Mouse (Mus musculus) C2C12 (cell line): ENCODE data around the gene Uhrf2.

Experiments used
- CTCF ChIP-seq: IDR thresholded peaks from one replicate; pipeline ENCODE4 v1.5.1; 2011; ENCODE audit not compliant: control insufficient read depth, insufficient read depth, insufficient read length
- FOSL1 ChIP-seq: IDR thresholded peaks from one replicate; pipeline ENCODE4 v1.8.0; 2011; ENCODE audit warnings: mild to moderate bottlenecking, low read length; ENCODE audit not compliant: poor library complexity, insufficient read depth, severe bottlenecking
- MAX ChIP-seq: IDR thresholded peaks from one replicate; pipeline ENCODE4 v1.6.1; 2011; ENCODE audit warnings: mild to moderate bottlenecking, control low read depth
- MYOD1 ChIP-seq: IDR thresholded peaks from one replicate; pipeline ENCODE4 v1.6.1; 2011; ENCODE audit warnings: low read depth; ENCODE audit not compliant: control insufficient read depth, insufficient read length
- MYOG ChIP-seq: IDR thresholded peaks from one replicate; pipeline ENCODE4 v1.6.1; 2011; ENCODE audit not compliant: control insufficient read depth, insufficient read length; ENCODE audit errors: extremely low read depth
- USF1 ChIP-seq: IDR thresholded peaks from one replicate; pipeline ENCODE4 v1.6.1; 2011; ENCODE audit warnings: low read depth, mild to moderate bottlenecking, control low read depth, moderate library complexity

DNA sequence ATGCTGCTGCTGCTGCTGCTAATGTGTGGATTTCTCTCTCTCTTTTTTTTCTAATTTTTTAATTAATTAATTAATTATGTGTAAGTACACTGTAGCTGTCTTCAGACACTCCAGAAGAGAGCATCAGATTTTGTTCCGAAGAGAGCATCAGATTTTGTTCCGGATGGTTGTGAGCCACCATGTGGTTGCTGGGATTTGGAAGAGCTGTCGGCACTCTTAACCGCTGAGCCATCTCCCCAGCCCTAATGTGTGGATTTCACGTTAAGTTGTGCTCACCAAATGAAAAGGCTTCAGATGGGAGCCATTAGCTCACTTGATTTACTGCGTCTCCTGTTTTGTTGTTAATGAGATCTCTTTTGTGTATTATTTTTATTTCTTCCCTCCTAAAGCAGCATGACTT lies 59.9 kb downstream of the Uhrf2 start:
- no peak for TF ChIP-seq MYOD1
- no peak for TF ChIP-seq USF1
- no peak for TF ChIP-seq CTCF
- no peak for TF ChIP-seq MYOG
- TF ChIP-seq MAX = no peak
- no peak for TF ChIP-seq FOSL1
